Mouse (Mus musculus) lung, adult 2 months (tissue): Measurements from ENCODE around the gene Gtf3c1.

ENCODE experiments used
- CTCF ChIP-seq: fragments of 200-500 bp; IDR thresholded peaks from 2 replicates; pipeline ENCODE4 v1.5.1; 2011; ENCODE audit warnings: mild to moderate bottlenecking, low read length, control low read depth; ENCODE audit not compliant: insufficient read depth
- POLR2A ChIP-seq: fragments of 200-500 bp; IDR thresholded peaks from 2 replicates; pipeline ENCODE4 v1.6.1; 2011; ENCODE audit warnings: low read depth, mild to moderate bottlenecking, control low read depth, low read length, borderline replicate concordance; ENCODE audit errors: extremely low read depth

DNA sequence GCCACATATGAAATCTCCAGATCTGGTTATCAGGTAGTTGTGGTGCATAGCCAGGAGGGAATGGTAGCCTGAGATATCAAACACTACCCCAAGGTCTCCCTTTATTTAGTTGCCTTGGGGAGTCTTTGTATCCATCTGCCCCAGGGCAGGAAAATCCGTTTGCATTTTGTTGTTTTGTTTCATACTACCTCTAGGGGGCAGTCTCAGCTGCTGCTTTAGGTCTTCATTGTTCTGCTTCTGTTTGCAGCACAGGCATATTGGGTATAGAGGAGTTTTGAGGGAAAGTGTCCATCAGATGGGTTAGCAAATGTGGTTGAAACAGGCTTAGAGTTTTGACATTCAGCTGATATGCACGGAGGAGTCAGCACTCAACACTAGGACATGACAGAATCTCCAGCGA is 40.6 kb upstream of the Gtf3c1 start:
- TF ChIP-seq POLR2A (no peak), CTCF (no peak)
